Mouse (Mus musculus) lung, postnatal 0 days (tissue): ENCODE results near the gene Iqcg.

ENCODE experiments used
- CTCF ChIP-seq: IDR thresholded peaks from 2 replicates; pipeline ENCODE4 v1.5.1; 2016; ENCODE audit warnings: antibody characterized with exemption, mild to moderate bottlenecking
- EP300 ChIP-seq: IDR thresholded peaks from 2 replicates; pipeline ENCODE4 v1.6.1; 2016; ENCODE audit warnings: antibody characterized with exemption, mild to moderate bottlenecking, control low read depth

GRCm38 (mm10) chr16:33042682-33043081 is 13.3 kb downstream of the Iqcg start:
- no peak for TF ChIP-seq EP300
- TF ChIP-seq CTCF, result no peak
